Mouse (Mus musculus) liver, postnatal 0 days (tissue): ENCODE data around the gene Gnmt.
A peak's percentile ranks its signal among the peaks of the same experiment; 100 is the strongest.

Experiments
- CTCF ChIP-seq: sonication (generic); IDR thresholded peaks from 2 replicates; pipeline ENCODE4 v1.5.1; 2016; ENCODE audit warnings: antibody characterized with exemption, low read depth
- EP300 ChIP-seq: IDR thresholded peaks from 2 replicates; pipeline ENCODE4 v1.6.1; 2016; ENCODE audit warnings: antibody characterized with exemption, low read depth, mild to moderate bottlenecking

DNA sequence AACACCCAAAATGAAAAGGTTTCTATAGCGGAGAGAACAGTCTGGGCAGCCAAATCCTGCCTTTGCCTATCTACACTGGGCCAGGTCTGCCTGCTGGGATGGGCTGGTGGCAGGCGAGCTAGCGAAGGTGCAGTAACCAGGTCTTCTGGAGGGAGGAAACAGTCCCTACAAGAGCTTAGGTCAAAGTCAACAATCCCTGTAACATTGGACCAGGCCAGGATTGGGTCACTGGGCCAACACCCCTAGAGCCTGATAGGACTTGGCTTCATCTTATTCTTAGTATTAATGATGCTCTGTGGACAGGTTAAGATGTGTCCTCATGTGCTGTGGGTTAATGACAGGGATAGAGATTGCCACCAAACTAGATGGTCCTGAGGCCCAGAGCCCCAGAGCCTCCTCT, 5.1 kb upstream of the Gnmt start:
- TF ChIP-seq EP300 (peak; percentile 46; the same call in 1 of the 2 replicates), CTCF (no peak)
